Mouse (Mus musculus): ENCODE results near the gene Keap1.

GRCm38 (mm10) chr9:21266889-21267288 is 27.7 kb upstream of the Keap1 start:
- no peak for TF ChIP-seq CTCF (IDR thresholded peaks at IDR 0.05; ENCODE audit: low read depth)
- no peak for TF ChIP-seq EP300 (optimal IDR thresholded peaks at IDR 0.05)

All from stomach, postnatal 0 days (tissue).